Mouse (Mus musculus) CD4-positive, CD25-positive, alpha-beta regulatory T cell, adult 9 weeks (primary cell): ENCODE results near the gene Brms1. TPM values are rescaled to one million over a fixed set of nuclear protein-coding genes. Genes with fewer than 3 reads are reported as not detected.

Source experiments
- polyA plus RNA-seq: library from polyadenylated mRNA; unstranded; fragments of 100-300 nt; shearing (Covaris generic); gene quantifications from one replicate; pipeline ENCODE4 v1.2.1, GENCODE M21; 2017

Gene Brms1
- 109 TPM for polyA plus RNA-seq

GRCm38 (mm10) chr19:5040862-5041523 lies at the start of gene Brms1:
Gene Brms1 (plus strand): TSS chr19:5041354.

GRCm38 (mm10) chr19:5023621-5024479 lies 17.3 kb upstream of the Brms1 start, which contains the start of gene Slc29a2:
Gene Slc29a2 (plus strand): TSS chr19:5023860.

GRCm38 (mm10) chr19:5038709-5039156 lies 2.4 kb upstream of the Brms1 start, which contains the start of the genes B4gat1 and AC124502.3:
Gene B4gat1 (plus strand): TSS chr19:5038826.
Gene AC124502.3 (plus strand): TSS chr19:5038891.

GRCm38 (mm10) chr19:5050047-5050905 lies 9.1 kb downstream of the Brms1 start, which contains the start of gene Rin1:
Gene Rin1 (plus strand): TSS chr19:5050481.

GRCm38 (mm10) chr19:5067867-5068569 lies 26.9 kb downstream of the Brms1 start, which contains the start of gene Cd248:
Gene Cd248 (plus strand): TSS chr19:5068078.

GRCm38 (mm10) chr19:5085145-5085863 lies 44.1 kb downstream of the Brms1 start, which contains the start of gene Tmem151a:
Gene Tmem151a (minus strand): TSS chr19:5085531.

GRCm38 (mm10) chr19:5087884-5088728 lies 47.0 kb downstream of the Brms1 start, which contains the start of gene Yif1a:
Gene Yif1a (plus strand): TSS chr19:5088538.

GRCm38 (mm10) chr19:5098363-5099143 lies 57.4 kb downstream of the Brms1 start, which contains the start of gene Cnih2:
Gene Cnih2 (minus strand): TSS chr19:5098521.

Other genes starting within 250 kb of the Brms1 start
- 58.4 TPM for gene Rbm4, start 247.5 kb upstream of the Brms1 start, polyA plus RNA-seq
- gene Gm21992, start 229.7 kb upstream of the Brms1 start, polyA plus RNA-seq = 28.0 TPM
- 67.0 TPM for gene Rbm14, start 229.7 kb upstream of the Brms1 start, polyA plus RNA-seq
- 165 TPM for gene Ccs, start 202.0 kb upstream of the Brms1 start, polyA plus RNA-seq
- 0.09 TPM for gene Ccdc87, start 202.0 kb upstream of the Brms1 start, polyA plus RNA-seq
- gene Ctsf, start 186.2 kb upstream of the Brms1 start, polyA plus RNA-seq = 4.7 TPM
- gene Actn3, start 163.4 kb upstream of the Brms1 start, polyA plus RNA-seq = 0.12 TPM
- 5.9 TPM for gene Zdhhc24, start 162.7 kb upstream of the Brms1 start, polyA plus RNA-seq
- 0.76 TPM for gene Bbs1, start 134.7 kb upstream of the Brms1 start, polyA plus RNA-seq
- 136 TPM for gene Dpp3, start 113.1 kb upstream of the Brms1 start, polyA plus RNA-seq
- 0.53 TPM for gene Peli3, start 98.2 kb upstream of the Brms1 start, polyA plus RNA-seq
- gene Mrpl11, start 79.2 kb upstream of the Brms1 start, polyA plus RNA-seq = 80.2 TPM
- 1.1 TPM for gene Npas4, start 51.0 kb upstream of the Brms1 start, polyA plus RNA-seq
- 2.7 TPM for gene Slc29a2, start 17.5 kb upstream of the Brms1 start, polyA plus RNA-seq
- 17.2 TPM for gene B4gat1, start 2.5 kb upstream of the Brms1 start, polyA plus RNA-seq
- gene AC124502.3, start 2.5 kb upstream of the Brms1 start, polyA plus RNA-seq = 1.9 TPM
- 0.30 TPM for gene Rin1, start 9.1 kb downstream of the Brms1 start, polyA plus RNA-seq
- not detected for gene Cd248, start 26.7 kb downstream of the Brms1 start, polyA plus RNA-seq
- not detected for gene Tmem151a, start 44.2 kb downstream of the Brms1 start, polyA plus RNA-seq
- gene Yif1a, start 47.2 kb downstream of the Brms1 start, polyA plus RNA-seq = 86.1 TPM
- gene Cnih2, start 57.2 kb downstream of the Brms1 start, polyA plus RNA-seq = 1.5 TPM
- 267 TPM for gene Rab1b, start 65.7 kb downstream of the Brms1 start, polyA plus RNA-seq
- 5.4 TPM for gene Klc2, start 77.2 kb downstream of the Brms1 start, polyA plus RNA-seq
- 15.1 TPM for gene Pacs1, start 231.8 kb downstream of the Brms1 start, polyA plus RNA-seq